In genomic region chr10:66909204-66909889, GRCm38 (mm10) we compare ENCODE assay signal across 8 mouse cellular contexts.
A peak's percentile ranks its signal among the peaks of the same experiment; 100 is the strongest.
DNase-seq lines count a peak whose midpoint lies in the region; ATAC-seq and TF ChIP-seq lines count a peak whose summit lies in the region.

No protein-coding gene starts in this region.

- H3K27ac ChIP-seq in left cerebral cortex, adult 2 months = no peak overlapping the region
- H3K27ac ChIP-seq in MEL (ENCODE audit: control insufficient read depth, low read depth, low read length) = no peak overlapping the region
- no peak overlapping the region for H3K27ac ChIP-seq in neural tube, embryonic 11.5 days (ENCODE audit: low read depth, low read length)

- no peak overlapping the region for H3K9ac ChIP-seq in MEL (ENCODE audit: control insufficient read depth, low read depth, low read length, poor library complexity, severe bottlenecking)
- no peak overlapping the region for H3K9ac ChIP-seq in neural tube, embryonic 11.5 days (ENCODE audit: low read length)

- no peak overlapping the region for H3K4me3 ChIP-seq in left cerebral cortex, adult 2 months
- H3K4me3 ChIP-seq in MEL (ENCODE audit: control insufficient read depth in 1 of 2, insufficient read depth in 1 of 2, low read depth in 2 of 2, low read length in 2 of 2) = no peak overlapping the region
- no peak overlapping the region for H3K4me3 ChIP-seq in neural tube, embryonic 11.5 days (ENCODE audit: low read depth, low read length)

- no peak for TF ChIP-seq POLR2A in MEL (IDR thresholded peaks at IDR 0.05; ENCODE audit: control insufficient read depth in 1 of 2, insufficient read depth in 1 of 2, low read depth in 1 of 2, low read length in 2 of 2, poor library complexity in 1 of 2)

- peaks cover 0 to 32% of the 10 kb centered on the region in 2 experiments; a peak in 2 of 4 replicates for H3K36me3 ChIP-seq in MEL (ENCODE audit: control insufficient read depth in 1 of 2, insufficient read depth in 2 of 2, low read length in 2 of 2)
- no peaks in the 10 kb centered on the region for H3K36me3 ChIP-seq in neural tube, embryonic 11.5 days (ENCODE audit: control insufficient read depth, insufficient read depth, low read length)

- intact Hi-C loops in left cerebral cortex, adult 2 months (cut with DNase I) = loop anchor here (2.0 to 10.0 kb wide), 5 partner anchors 187 to 625 kb away; partner anchors contain the start of genes Egr2, Jmjd1c and Reep3
- intact Hi-C loops in left cerebral cortex, postnatal 36 days (cut with DNase I) = loop anchor here (10.0 kb wide), 1 partner anchor 355 kb away; no protein-coding TSS in a partner anchor
- intact Hi-C loops in heart, postnatal 10 days (cut with DNase I) = loop anchor here (1.0 to 5.0 kb wide), 4 partner anchors 57 to 628 kb away; partner anchors contain the start of gene Egr2

- no peaks in the 10 kb centered on the region for H3K9me3 ChIP-seq in MEL (replicated peaks; ENCODE audit: insufficient read depth, low read length)
- no peaks in the 10 kb centered on the region for H3K9me3 ChIP-seq in neural tube, embryonic 11.5 days (ENCODE audit: control insufficient read depth, low read length)

- H3K4me2 ChIP-seq in neural tube, embryonic 11.5 days (ENCODE audit: low read depth) = no peak overlapping the region

- no peaks in the 10 kb centered on the region for H3K27me3 ChIP-seq in MEL (ENCODE audit: control insufficient read depth in 1 of 2, insufficient read depth in 2 of 2, low read length in 2 of 2)
- H3K27me3 ChIP-seq in neural tube, embryonic 11.5 days (ENCODE audit: control insufficient read depth, insufficient read depth, low read length) = no peaks in the 10 kb centered on the region

- peak; percentile 52 to 54 for DNase-seq in left cerebral cortex, adult 2 months (ENCODE audit: extremely low spot score in 1 of 2, low spot score in 2 of 2)
- DNase-seq in left cerebral cortex, postnatal 36 days (ENCODE audit: low spot score in 2 of 2) = no peak
- peak; percentile 79 for DNase-seq in MEL (ENCODE audit: low read depth, low spot score)
- peak; percentile 85 to 90 for DNase-seq in cerebellum, postnatal 10 days
- peak; percentile 74 to 78 for DNase-seq in heart, postnatal 10 days
- DNase-seq in large intestine, adult 2 months (ENCODE audit: low read depth, low spot score) = peak; percentile 36
- peak; percentile 76 for DNase-seq in neural tube, embryonic 11.5 days (ENCODE audit: low spot score)
- no peak for DNase-seq in urinary bladder, postnatal 10 days (ENCODE audit: low spot score)

- TF ChIP-seq RAD21 in MEL (IDR thresholded peaks at IDR 0.05; ENCODE audit: low read depth, low read length) = peak; percentile 94

- WGBS in large intestine, adult 2 months = 15% methylated on average over 12 of the region's 12 CpGs
- WGBS in neural tube, embryonic 11.5 days = 15% methylated on average over 12 of the region's 12 CpGs

- TF ChIP-seq EP300 in MEL (IDR thresholded peaks at IDR 0.05; ENCODE audit: low read depth in 1 of 2, low read length in 2 of 2) = no peak

- no peaks in the 10 kb centered on the region for H3K79me2 ChIP-seq in MEL (ENCODE audit: control insufficient read depth, insufficient read depth, low read length, poor library complexity)

- TF ChIP-seq CTCF in left cerebral cortex, adult 2 months (IDR thresholded peaks at IDR 0.05) = peak; percentile 94
- TF ChIP-seq CTCF in MEL (IDR thresholded peaks at IDR 0.05 in 2 of 3, conservative IDR thresholded peaks at IDR 0.05 in 1 of 3; ENCODE audit: control insufficient read depth in 1 of 3, insufficient read depth in 1 of 3, low read depth in 2 of 3, low read length in 3 of 3, poor library complexity in 1 of 3, severe bottlenecking in 1 of 3) = peak; percentile 70 to 91 (median 82)

- H3K4me1 ChIP-seq in MEL (ENCODE audit: control insufficient read depth in 1 of 2, insufficient read depth in 2 of 2, low read length in 2 of 2) = peaks cover 2 to 27% of the 10 kb centered on the region in 2 experiments; a peak in 3 of 4 replicates
- H3K4me1 ChIP-seq in neural tube, embryonic 11.5 days (ENCODE audit: control insufficient read depth, insufficient read depth, low read length) = peaks cover 9% of the 10 kb centered on the region

- no peak for ATAC-seq in neural tube, embryonic 11.5 days (ENCODE audit: insufficient read depth, low FRiP score, low TSS enrichment)

TF ChIP-seq in MEL, 35 proteins besides CTCF, POLR2A, EP300 and RAD21:
- TF ChIP-seq SIN3A (IDR thresholded peaks at IDR 0.05; ENCODE audit: low read length) (peak; percentile 46; the same call in 1 of the 2 replicates), E2F4 (IDR thresholded peaks at IDR 0.05; ENCODE audit: borderline replicate concordance, low read depth, low read length) (no peak), GABPA (IDR thresholded peaks at IDR 0.05; ENCODE audit: low read depth, low read length) (no peak), TBP (IDR thresholded peaks at IDR 0.05; ENCODE audit: low read depth, low read length) (0 out of 2 replicates have a peak, but pooled peaks have one; percentile 22), CHD2 (IDR thresholded peaks at IDR 0.05; ENCODE audit: low read length) (no peak), MAFK (IDR thresholded peaks at IDR 0.05; ENCODE audit: borderline replicate concordance, low read depth, low read length) (0 out of 2 replicates have a peak, but pooled peaks have one; percentile 16), MEF2A (IDR thresholded peaks at IDR 0.05; ENCODE audit: extremely low read depth, insufficient replicate concordance, low read depth, low read length, poor library complexity, severe bottlenecking) (no peak), ZC3H11A (IDR thresholded peaks at IDR 0.05; ENCODE audit: low read depth, low read length) (peak; percentile 89), JUND (IDR thresholded peaks at IDR 0.05; ENCODE audit: low read depth, low read length) (no peak), SMC3 (IDR thresholded peaks at IDR 0.05; ENCODE audit: low read depth, low read length) (peak; percentile 87), ZKSCAN1 (IDR thresholded peaks at IDR 0.05; ENCODE audit: low read depth, low read length) (no peak), MAZ (IDR thresholded peaks at IDR 0.05; ENCODE audit: low read depth, low read length) (0 out of 2 replicates have a peak, but pooled peaks have one; percentile 54), NRF1 (IDR thresholded peaks at IDR 0.05; ENCODE audit: insufficient read depth, low read depth, low read length, poor library complexity, severe bottlenecking) (no peak), ZMIZ1 (IDR thresholded peaks at IDR 0.05; ENCODE audit: low read depth, low read length) (no peak)

Comparison
In these comparisons a context has a peak if more than half of its experiments do, and no peak if none do; other contexts are left out.
1. DNase-seq: peak in left cerebral cortex, adult 2 months (2 of 2), MEL (single experiment), cerebellum, postnatal 10 days (2 of 2), heart, postnatal 10 days (2 of 2), large intestine, adult 2 months (single experiment) and neural tube, embryonic 11.5 days (single experiment); none in left cerebral cortex, postnatal 36 days (0 of 2) and urinary bladder, postnatal 10 days (single experiment).